Mouse (Mus musculus) gastrocnemius, postnatal 25 days (tissue): Measurements from ENCODE around the gene Treml2. TPM values are rescaled to one million over a fixed set of nuclear protein-coding genes. Genes with fewer than 3 reads are reported as not detected.
"Not testable (repeated sequence)": the region's sequence is repeated elsewhere in the genome, so short reads cannot be mapped to it uniquely, and the experiment has no call there.

ENCODE experiments used
- DNase-seq: peaks from one replicate; pipeline ENCODE4 v3.0.0; 2022
- total RNA-seq, 2 experiments: library from RNA; stranded (reverse); gene quantifications; 1 replicate in 1 of 2; 2 replicates in 1 of 2; pipeline ENCODE4 v1.2.3; 2021

Treml2 gene
- total RNA-seq, 2 experiments from 2014 or later = 0.08 TPM; not detected in 1

DNA sequence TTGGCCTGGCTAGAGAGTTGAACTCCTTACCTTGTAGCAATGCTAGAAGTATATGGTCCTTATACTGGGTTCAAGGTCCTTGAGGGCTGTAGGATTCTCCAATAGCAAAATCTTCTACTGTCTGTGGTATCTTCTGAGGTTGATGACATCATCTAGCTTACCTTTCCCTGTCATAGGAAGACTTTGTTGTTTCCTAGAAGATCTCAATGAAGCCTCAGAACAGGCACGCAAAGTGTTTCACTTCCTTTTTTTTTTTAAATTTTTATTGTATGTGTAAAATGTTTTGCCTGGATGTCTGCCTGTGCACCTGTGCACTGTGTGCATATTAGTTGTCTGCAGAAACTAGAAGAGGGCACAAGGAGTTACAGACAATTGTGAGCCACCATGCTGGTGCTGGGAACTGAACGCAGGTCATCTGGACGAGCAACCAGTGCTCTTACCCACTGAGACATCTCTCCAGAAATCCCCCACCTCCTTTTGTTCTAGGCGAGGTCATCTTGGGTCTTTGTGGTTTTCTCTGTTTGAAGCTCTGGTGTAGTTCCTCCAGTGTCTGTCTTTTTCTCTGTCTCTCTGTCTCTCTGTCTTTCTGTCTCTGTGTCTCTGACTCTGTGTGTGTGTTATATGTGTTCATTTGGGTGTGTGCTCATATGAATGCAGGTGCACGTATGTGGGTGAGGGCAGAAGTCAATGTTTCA lies 5.7 kb upstream of the Treml2 start:
- DNase-seq = no peak

DNA sequence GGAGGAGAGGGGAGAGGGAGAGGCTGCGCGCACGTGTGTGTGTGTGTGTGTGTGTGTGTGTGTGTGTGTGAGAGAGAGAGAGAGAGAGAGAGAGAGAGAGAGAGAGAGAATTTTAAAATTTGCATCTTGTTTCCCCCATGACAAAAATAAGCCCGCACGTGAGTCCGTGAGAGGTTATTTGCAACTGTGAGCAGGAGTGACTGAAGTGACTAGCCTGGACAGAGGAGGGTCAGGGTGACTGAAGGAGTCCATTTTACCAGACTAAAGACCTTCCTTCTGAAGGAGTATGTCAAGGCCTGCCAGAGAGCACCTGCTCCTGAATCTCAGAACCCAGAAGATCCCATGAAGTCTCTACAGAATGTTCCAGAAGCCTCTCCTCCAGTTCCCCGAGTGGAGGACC lies 458 bp downstream of the Treml2 start:
- no peak for DNase-seq

DNA sequence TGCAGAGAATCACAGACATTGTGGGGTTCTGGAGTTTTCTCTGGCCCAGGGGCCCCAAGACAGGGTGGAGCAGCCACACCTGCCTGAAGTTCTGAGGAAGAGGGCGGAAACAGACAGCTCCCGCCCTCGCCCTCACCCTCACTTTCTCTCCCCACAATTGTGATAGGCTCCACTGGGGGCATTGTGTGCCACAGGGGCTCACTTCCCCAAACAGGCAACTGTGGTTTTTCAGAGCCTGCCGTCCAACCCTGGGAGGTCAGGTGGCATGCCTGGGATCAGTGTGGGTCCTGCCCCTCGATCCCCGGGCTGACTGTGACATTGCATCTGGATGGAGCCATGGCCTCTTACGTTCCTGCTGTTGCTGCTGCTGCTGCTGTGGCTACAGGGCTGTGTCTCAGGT lies 901 bp downstream of the Treml2 start:
- DNase-seq = no peak

GRCm38 (mm10) chr17:48300861-48301260 lies 1.6 kb downstream of the Treml2 start:
- DNase-seq = no peak

DNA sequence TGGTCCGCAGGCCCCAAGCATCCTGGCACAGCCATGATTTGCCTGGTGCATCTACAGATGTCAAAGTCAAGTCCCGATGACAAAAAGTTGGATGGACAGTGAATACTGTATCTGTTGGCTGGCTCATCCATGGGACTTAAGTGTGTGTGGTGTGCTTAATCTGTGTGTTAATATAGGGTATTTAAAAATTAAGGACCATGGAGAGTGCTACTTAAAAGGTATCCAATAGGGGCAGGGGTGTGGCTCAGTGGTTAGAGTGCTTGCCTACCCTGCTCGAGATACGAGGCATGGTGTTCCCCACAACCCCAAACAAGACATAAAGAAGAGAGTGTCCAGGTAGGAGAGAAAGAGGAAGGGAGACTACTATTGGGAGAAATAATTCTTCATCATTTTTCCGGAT lies 2.5 kb downstream of the Treml2 start:
- no peak for DNase-seq

DNA sequence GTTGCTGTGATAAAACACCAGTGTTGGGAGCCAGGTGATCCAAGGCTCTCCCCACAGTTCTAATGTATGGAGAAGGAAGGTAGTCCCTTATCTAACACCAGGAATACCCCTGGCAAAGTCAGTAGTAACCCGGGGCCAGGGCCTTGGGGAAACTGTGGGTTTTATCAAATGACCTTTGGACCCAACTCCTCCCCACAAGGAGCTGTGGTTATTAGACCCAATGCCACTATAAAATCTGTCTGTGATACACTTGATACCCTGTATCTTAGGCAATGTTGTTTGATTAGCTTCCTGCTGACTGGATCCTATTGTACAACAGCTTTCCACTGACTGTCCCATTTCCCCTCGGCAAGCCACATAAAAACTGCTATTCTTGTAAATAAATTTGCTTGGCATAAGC lies 12.8 kb downstream of the Treml2 start:
- no peak for DNase-seq

GRCm38 (mm10) chr17:48315905-48316579 lies 16.7 kb downstream of the Treml2 start, which contains the start of gene B430306N03Rik:
B430306N03Rik (plus strand) TSS chr17:48316141.
- not testable (repeated sequence) for DNase-seq

DNA sequence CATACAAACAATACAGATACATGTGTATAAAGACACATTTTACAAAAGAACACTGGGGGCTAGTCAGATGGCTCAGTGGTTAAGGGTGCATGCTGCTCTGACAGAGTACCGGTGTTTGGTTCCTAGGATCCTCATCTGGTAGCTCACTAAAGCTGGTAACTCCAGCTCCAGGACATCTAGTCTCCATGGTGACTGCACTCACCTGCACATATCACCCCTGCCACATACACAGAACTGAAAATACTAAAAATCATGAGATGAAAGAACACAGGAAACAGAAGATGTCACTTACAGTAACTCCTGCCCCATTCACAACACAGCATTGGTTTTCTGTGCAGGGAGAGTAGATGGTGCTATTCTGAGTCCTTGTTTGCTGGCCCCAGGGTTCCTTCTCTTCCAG lies 19.4 kb downstream of the Treml2 start:
- no peak for DNase-seq

- DNase-seq = no peak
These were observed 22.0 kb downstream of the Treml2 start for GRCm38 (mm10) chr17:48321279-48321678.

DNA sequence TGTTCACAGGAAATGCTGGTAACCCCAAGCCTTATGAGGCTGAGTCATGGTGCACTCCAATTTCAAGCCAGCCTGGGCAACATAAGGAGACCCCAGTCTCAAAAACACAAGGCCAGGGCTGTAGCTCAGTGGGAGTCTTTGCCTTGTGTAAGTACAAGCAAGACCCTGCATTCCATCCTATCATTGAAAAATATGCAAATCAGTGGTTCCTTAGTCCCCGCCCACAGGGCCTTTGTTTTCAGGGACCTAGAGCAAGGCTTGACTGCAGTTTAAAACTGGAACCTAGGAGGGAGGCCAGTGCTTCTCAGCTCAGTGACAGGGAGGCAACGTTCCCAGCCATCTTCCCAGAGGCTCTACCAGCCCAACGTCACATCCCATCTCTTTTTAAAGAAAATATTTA lies 23.9 kb downstream of the Treml2 start:
- DNase-seq = no peak

DNA sequence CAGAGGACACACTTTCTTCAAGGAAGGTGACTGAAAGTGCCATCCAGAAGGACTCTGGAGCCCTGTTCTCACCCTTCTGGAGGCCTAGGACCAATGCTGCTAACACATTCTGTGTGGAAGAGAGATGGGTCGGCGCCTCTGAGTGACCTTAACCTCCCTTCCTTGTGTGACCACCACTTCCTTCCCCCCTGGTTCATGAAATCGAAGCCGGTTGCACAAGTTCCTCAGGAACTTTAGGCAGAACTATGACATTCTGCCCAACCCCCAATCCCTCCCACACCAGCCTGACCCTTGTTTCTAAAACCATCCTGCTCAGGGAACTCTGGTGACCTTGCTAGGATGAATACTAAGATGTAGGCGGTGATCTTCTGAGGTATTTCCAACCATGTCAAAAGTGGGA lies 25.0 kb downstream of the Treml2 start:
- DNase-seq = no peak

- no peak for DNase-seq
These were observed 25.8 kb downstream of the Treml2 start for GRCm38 (mm10) chr17:48325093-48325492.

- DNase-seq = no peak
These were observed 26.3 kb downstream of the Treml2 start for GRCm38 (mm10) chr17:48325638-48326037.

- DNase-seq = no peak
These were observed 27.4 kb downstream of the Treml2 start for GRCm38 (mm10) chr17:48326656-48327055.

GRCm38 (mm10) chr17:48332524-48332923 lies 33.2 kb downstream of the Treml2 start:
- DNase-seq = no peak

DNA sequence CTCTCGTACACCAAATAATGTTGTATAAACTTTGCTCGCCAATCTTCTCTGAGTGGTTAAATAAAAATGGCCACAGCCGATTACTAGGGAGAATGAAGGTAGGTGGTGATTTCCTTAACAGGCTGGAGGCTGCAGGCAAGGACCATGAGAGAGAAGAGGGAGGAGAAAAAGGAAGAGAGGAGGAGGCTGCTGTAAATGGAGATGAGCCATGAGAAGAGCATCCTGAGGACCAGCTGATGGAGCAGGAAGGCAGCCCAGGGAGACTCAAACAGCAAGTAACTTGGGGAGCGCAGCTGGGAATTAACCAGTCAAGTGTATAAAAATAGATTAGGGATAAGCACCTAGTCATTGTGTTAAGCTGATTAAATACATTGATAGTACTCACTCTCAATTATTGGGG lies 34.9 kb downstream of the Treml2 start:
- DNase-seq = no peak

- peak; percentile 30 for DNase-seq
These were observed 37.6 kb downstream of the Treml2 start for GRCm38 (mm10) chr17:48336857-48337256.

DNA sequence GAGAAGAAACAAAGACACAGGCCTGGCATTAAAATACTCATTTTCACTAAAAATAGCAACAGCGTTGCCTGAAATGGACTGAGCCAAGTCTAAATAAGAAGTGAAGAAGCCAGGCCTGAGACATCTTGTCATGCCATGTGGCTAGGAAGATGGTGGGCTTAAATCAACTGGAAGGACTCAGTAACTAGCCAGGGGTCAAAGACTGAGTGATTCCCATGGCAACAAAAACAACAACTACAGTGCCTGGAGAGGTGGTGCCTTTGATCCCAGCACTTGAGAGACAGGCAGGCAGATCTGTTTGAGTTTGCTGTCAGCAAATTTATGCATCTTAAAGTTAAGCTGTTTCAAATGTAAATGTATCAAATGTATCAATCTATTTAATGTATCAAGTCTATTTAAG lies 41.0 kb downstream of the Treml2 start:
- no peak for DNase-seq

GRCm38 (mm10) chr17:48341947-48342346 lies 42.6 kb downstream of the Treml2 start:
- DNase-seq = no peak

- no peak for DNase-seq
These were observed 43.8 kb downstream of the Treml2 start for GRCm38 (mm10) chr17:48343065-48343464.

- no peak for DNase-seq
These were observed 46.5 kb downstream of the Treml2 start for GRCm38 (mm10) chr17:48345824-48346223.

- no peak for DNase-seq
These were observed 46.9 kb downstream of the Treml2 start, which contains the start of gene Trem2 for GRCm38 (mm10) chr17:48346231-48346630. Trem2 (plus strand) TSS chr17:48346401.

GRCm38 (mm10) chr17:48346834-48347233 lies 47.5 kb downstream of the Treml2 start:
- DNase-seq = no peak

DNA sequence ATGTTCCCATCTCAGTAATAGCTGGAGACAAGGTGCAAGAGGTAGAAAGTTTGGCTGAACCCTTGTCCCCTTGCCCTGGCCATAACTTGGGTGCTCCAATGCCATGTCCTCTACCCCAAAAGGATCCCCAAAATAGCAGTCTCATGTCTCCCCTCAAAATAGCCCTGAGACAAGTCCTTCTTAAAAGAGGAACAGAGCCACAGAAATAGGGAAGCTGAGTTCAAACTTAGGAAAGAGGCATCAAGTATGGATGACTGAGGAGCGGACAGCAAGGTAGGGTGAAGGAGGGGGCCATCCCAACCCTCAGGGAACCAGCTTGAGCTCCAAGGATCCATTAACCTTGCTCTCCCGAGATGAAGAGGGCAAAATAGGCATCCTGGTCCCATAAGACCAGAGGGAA lies 48.0 kb downstream of the Treml2 start:
- no peak for DNase-seq
